Mouse (Mus musculus): ENCODE data around the gene Rell1. TPM values are rescaled to one million over a fixed set of nuclear protein-coding genes. Genes with fewer than 3 reads are reported as not detected.

Gene Rell1
- polyA plus RNA-seq, 1 experiment, result 3.1 TPM

DNA sequence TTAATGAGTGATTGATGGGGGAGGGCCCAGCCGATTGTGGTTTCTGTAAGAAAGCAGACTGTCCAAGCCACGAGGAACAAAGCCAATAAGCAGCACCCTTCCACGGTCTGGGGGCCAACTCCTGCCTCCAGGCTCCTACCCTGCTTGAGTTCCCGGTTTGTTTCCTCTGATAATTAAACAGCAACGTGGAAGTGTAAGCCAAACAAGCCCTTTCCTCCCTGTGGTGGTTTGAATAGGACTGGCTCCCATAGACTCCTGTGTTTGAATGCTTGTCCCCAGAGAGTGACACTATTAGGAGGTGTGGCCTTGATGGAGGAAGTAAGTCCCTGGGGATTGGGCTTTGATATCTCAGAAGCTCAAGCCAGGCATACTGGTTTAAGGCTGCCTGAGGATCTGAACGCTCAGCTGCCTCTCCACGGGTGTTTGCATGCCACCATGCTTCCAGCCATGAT lies 1.6 kb upstream of the Rell1 start:
- Histone ChIP-seq H3K4me3 (replicated peaks) (peak overlapping the region; percentile 52), H3K27me3 (replicated peaks) (no peaks in the 10 kb centered on the region), H3K9me3 (no peaks in the 10 kb centered on the region), H3K36me3 (replicated peaks; ENCODE audit: low read length) (no peaks in the 10 kb centered on the region), H3K4me1 (peaks cover 33% of the 10 kb centered on the region)
- TF ChIP-seq GATA1 (IDR thresholded peaks at IDR 0.05; ENCODE audit: borderline replicate concordance, low read length) (no peak), FLI1 (IDR thresholded peaks at IDR 0.05; ENCODE audit: low read length) (no peak)

DNA sequence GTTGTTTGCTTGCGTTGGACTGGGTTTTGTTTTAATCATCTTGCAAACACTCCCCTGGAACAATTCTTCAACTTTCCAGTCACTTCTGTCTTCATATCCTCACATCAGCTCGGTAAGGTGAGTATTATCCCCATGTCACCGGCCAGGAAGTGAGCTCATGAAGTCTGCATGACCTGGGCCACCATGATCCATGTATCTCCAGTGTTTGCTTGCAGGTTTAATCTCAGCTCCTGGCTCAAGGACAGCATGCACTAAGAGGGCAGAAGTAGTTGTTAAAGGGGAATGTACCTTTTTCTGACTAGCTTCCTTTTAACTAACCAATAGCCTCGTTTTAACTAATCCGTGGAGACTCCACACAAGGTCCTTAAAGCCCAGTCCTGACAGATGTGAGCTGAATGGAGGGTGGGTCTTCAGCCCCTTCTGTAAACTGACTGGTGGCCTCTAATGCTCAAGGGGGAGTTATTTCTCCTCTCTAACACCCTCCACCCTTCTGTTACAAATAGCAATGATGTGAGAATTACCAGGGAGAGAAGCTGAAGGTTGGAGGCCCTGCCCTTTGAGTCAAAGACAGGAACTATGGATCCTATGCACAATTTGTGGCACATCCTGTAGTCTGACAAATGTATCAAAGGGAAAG lies 897 bp upstream of the Rell1 start:
- peak overlapping the region; percentile 92 for H3K4me3 ChIP-seq (replicated peaks)
- H3K4me1 ChIP-seq, result peaks cover 33% of the 10 kb centered on the region
- TF ChIP-seq FLI1 (IDR thresholded peaks at IDR 0.05; ENCODE audit: low read length), result no peak
- no peak for TF ChIP-seq GATA1 (IDR thresholded peaks at IDR 0.05; ENCODE audit: borderline replicate concordance, low read length)
- H3K9me3 ChIP-seq, result no peaks in the 10 kb centered on the region
- no peaks in the 10 kb centered on the region for H3K27me3 ChIP-seq (replicated peaks)
- no peaks in the 10 kb centered on the region for H3K36me3 ChIP-seq (replicated peaks; ENCODE audit: low read length)

DNA sequence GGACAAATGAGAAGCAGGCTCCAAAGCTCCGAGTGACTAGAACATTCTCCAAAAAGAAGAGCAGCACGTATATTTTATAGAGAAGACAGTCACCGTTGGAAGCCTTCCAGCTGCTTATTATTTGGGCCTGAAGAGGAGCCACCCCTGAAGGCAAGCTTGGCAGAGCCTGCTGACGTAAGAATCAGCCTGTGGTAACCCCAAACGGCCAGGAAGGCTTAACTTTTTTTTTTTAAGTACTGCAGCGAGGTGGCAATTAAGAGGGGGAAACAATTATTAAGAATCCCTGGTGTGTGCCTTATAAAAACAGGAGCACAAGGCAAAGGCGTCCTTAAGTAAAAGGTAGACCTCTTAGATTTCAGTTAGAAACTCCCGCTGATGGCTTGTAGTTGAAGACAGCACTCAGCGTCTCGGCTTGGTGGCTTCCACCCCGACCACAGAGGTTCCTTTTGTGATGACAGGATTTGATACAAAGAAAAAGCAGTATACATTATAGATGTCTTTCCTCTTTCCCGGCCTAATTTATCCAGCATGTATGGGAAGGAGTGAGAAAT lies 1.0 kb downstream of the Rell1 start:
- peaks cover 33% of the 10 kb centered on the region for H3K4me1 ChIP-seq
- peak overlapping the region; percentile 92 for H3K4me3 ChIP-seq (replicated peaks)
- H3K9me3 ChIP-seq, result no peaks in the 10 kb centered on the region
- TF ChIP-seq GATA1 (IDR thresholded peaks at IDR 0.05; ENCODE audit: borderline replicate concordance, low read length) (no peak), FLI1 (IDR thresholded peaks at IDR 0.05; ENCODE audit: low read length) (no peak)
- no peaks in the 10 kb centered on the region for H3K27me3 ChIP-seq (replicated peaks)
- no peaks in the 10 kb centered on the region for H3K36me3 ChIP-seq (replicated peaks; ENCODE audit: low read length)

DNA sequence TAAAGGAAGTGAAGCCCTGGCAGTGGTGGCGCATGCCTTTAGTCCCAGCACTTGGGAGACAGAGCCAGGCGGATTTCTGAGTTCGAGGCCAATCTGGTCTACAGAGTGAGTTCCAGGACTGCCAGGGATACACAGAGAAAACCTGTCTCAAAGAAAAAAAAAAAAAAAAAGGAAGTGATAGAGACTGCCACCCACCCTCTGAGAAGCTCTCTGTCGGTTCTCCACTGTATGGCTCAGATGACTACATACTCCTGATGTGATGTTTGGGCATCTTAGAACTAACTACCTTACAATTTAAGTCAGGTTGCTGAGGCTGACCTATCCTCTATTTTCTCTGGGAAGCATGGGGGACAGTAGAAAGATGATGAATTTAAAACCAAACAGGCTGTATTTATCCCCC lies 2.3 kb downstream of the Rell1 start:
- H3K9me3 ChIP-seq, result no peaks in the 10 kb centered on the region
- TF ChIP-seq FLI1 (IDR thresholded peaks at IDR 0.05; ENCODE audit: low read length) (no peak), GATA1 (IDR thresholded peaks at IDR 0.05; ENCODE audit: borderline replicate concordance, low read length) (no peak)
- H3K27me3 ChIP-seq (replicated peaks), result no peaks in the 10 kb centered on the region
- no peaks in the 10 kb centered on the region for H3K36me3 ChIP-seq (replicated peaks; ENCODE audit: low read length)
- no peak overlapping the region for H3K4me3 ChIP-seq (replicated peaks)
- H3K4me1 ChIP-seq, result peaks cover 33% of the 10 kb centered on the region

DNA sequence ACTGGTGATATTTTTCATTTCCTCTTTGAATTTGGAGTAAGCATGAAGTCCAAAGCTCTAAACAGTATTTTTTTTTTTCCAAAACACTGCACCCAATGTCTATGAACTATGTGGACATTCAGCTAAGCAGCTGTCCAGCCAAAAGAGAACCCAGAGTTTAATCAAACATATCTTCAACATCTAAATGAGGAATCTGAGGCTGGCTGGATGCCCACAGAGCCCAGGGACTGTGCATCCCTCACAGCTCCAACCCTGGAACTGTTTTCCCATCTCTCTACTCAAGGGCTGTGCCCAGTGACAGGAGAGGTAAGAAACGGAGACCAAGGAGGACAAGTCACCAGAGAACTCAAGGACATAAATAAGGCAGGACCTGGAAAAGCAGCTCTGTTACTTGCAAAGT lies 2.8 kb downstream of the Rell1 start:
- no peaks in the 10 kb centered on the region for H3K9me3 ChIP-seq
- H3K4me3 ChIP-seq (replicated peaks), result no peak overlapping the region
- no peaks in the 10 kb centered on the region for H3K36me3 ChIP-seq (replicated peaks; ENCODE audit: low read length)
- peaks cover 33% of the 10 kb centered on the region for H3K4me1 ChIP-seq
- no peaks in the 10 kb centered on the region for H3K27me3 ChIP-seq (replicated peaks)
- TF ChIP-seq GATA1 (IDR thresholded peaks at IDR 0.05; ENCODE audit: borderline replicate concordance, low read length), result no peak

DNA sequence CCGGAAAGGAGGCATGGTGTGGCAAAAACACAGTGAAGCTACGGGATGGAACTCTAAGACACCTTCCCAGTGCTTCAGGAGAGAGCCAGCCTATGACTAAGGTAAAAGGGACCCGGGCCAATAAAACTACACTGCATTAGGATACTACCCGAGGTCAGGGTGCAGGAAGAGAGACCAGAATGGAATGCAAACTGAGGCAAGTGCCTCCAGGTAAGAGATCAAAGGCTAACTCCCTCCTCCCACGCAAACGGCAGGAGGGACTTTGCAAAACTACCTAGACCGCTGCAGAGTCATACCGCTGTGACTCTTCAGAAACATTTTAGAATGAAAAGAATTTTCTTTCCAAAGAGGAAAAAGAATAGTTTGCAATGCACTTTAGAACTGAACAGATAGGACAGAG lies 4.1 kb downstream of the Rell1 start:
- no peak for TF ChIP-seq GATA1 (IDR thresholded peaks at IDR 0.05; ENCODE audit: borderline replicate concordance, low read length)
- TF ChIP-seq FLI1 (IDR thresholded peaks at IDR 0.05; ENCODE audit: low read length), result no peak
- no peak overlapping the region for H3K4me3 ChIP-seq (replicated peaks)
- H3K4me1 ChIP-seq, result peaks cover 22% of the 10 kb centered on the region
- H3K9me3 ChIP-seq, result no peaks in the 10 kb centered on the region
- H3K36me3 ChIP-seq (replicated peaks; ENCODE audit: low read length), result no peaks in the 10 kb centered on the region
- H3K27me3 ChIP-seq (replicated peaks), result no peaks in the 10 kb centered on the region

DNA sequence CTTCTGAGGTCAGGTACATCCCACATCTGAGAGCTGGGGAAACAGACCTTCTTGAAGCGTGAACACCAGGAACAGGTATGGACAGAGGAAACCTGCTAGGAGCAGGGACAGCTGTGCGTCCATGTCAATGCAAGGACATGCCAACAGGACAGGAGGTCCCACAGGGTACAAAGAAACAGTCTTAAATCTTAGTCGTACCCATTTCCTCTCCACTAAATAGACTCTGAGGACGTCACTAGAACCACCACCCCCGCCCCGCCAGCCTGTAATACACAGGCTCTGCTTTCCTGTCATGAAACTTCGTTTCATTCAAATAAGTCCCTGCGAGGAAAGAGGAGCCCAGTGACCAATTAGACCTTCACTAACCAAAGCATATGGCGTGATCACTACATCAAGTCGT lies 7.0 kb downstream of the Rell1 start:
- no peak overlapping the region for H3K4me3 ChIP-seq (replicated peaks)
- no peaks in the 10 kb centered on the region for H3K27me3 ChIP-seq (replicated peaks)
- no peak for TF ChIP-seq GATA1 (IDR thresholded peaks at IDR 0.05; ENCODE audit: borderline replicate concordance, low read length)
- no peak for TF ChIP-seq FLI1 (IDR thresholded peaks at IDR 0.05; ENCODE audit: low read length)
- no peaks in the 10 kb centered on the region for H3K9me3 ChIP-seq
- no peaks in the 10 kb centered on the region for H3K36me3 ChIP-seq (replicated peaks; ENCODE audit: low read length)
- H3K4me1 ChIP-seq, result peaks cover 4% of the 10 kb centered on the region

DNA sequence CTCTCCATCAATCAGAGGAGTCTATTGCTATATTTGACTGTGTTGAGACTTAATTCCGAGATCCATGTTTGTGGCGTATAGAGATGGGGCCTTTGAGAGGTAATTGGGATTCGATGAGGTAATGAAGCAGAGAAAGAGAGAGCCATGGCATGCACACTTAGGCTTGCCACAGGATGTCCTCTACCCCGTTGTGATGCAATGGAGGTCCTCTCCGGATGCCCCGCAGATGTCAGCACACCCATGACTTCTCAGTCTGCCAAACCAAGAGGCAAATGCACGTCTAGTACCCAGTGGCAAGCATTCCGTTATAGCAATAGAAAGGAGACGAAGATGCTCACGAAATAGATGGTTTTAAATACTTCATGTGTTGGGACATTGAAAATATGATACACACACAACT lies 8.1 kb downstream of the Rell1 start:
- TF ChIP-seq FLI1 (IDR thresholded peaks at IDR 0.05; ENCODE audit: low read length), result no peak
- no peak for TF ChIP-seq GATA1 (IDR thresholded peaks at IDR 0.05; ENCODE audit: borderline replicate concordance, low read length)
- H3K4me1 ChIP-seq, result no peaks in the 10 kb centered on the region; the same call in 1 of the 2 replicates
- no peaks in the 10 kb centered on the region for H3K36me3 ChIP-seq (replicated peaks; ENCODE audit: low read length)
- H3K4me3 ChIP-seq (replicated peaks), result no peak overlapping the region
- peaks cover 2% of the 10 kb centered on the region; the same call in 1 of the 2 replicates for H3K9me3 ChIP-seq
- peaks cover 2% of the 10 kb centered on the region for H3K27me3 ChIP-seq (replicated peaks)

DNA sequence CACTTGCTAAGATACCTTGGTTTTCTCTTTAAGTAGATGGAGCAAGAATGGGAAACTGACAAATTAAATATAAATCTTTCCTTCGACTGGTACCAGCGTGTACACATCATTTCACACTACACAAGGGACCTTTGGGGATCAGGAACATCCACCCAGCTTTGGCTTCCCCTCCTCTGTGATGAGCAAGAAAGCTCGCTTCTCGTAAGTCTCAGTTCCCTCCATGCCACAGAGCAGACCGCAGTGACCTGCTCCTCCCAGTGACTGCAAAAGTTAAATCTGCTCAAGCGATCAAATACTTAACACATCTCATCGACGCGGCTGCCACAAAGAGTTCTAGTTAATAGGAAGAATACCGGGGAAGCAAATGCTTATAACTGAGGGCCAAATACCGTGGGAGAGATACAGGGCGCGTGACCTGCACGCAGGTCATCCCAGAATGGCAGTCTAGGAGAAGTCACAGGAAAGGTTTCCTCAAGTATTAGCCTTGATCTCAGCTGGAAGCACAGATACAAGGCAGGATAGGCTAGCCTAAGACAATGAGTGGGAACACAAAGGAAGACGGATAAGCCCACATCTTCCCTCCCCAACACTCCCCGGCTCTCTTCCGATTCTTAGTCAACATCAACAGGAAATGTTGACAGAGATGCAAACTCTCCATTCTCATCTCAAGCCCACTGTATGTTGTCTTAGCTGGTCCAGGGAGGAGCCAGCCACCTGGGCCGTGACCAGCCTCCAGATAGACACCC lies 9.6 kb downstream of the Rell1 start:
- peaks cover 2% of the 10 kb centered on the region; the same call in 1 of the 2 replicates for H3K9me3 ChIP-seq
- H3K27me3 ChIP-seq (replicated peaks), result peaks cover 2% of the 10 kb centered on the region
- TF ChIP-seq GATA1 (IDR thresholded peaks at IDR 0.05; ENCODE audit: borderline replicate concordance, low read length) (no peak), FLI1 (IDR thresholded peaks at IDR 0.05; ENCODE audit: low read length) (no peak)
- no peaks in the 10 kb centered on the region for H3K36me3 ChIP-seq (replicated peaks; ENCODE audit: low read length)
- H3K4me1 ChIP-seq, result no peaks in the 10 kb centered on the region; the same call in 1 of the 2 replicates
- no peak overlapping the region for H3K4me3 ChIP-seq (replicated peaks)

DNA sequence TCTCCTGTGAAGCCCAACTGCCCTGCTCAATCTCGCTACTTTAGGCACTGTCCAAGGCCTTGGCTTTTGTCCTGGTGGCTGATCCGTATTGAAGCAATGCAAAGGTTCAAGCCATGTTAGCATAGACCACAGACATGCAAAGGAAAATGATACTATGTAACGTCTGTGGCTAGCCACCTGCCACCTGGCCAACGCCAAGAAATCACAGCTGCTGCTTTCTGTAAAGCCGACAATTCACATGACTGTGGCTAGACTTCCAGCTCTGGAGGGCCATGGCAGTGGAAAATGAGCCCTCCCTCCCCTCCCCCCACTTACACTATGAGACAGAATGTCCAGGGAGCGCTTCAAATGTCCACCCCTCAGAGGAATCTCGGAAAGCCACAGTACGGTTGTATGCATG lies 11.1 kb downstream of the Rell1 start:
- peaks cover 2% of the 10 kb centered on the region for H3K27me3 ChIP-seq (replicated peaks)
- H3K9me3 ChIP-seq, result peaks cover 9% of the 10 kb centered on the region
- H3K36me3 ChIP-seq (replicated peaks; ENCODE audit: low read length), result no peaks in the 10 kb centered on the region
- no peak for TF ChIP-seq FLI1 (IDR thresholded peaks at IDR 0.05; ENCODE audit: low read length)
- no peak for TF ChIP-seq GATA1 (IDR thresholded peaks at IDR 0.05; ENCODE audit: borderline replicate concordance, low read length)
- H3K4me3 ChIP-seq (replicated peaks), result no peak overlapping the region
- peaks cover 6% of the 10 kb centered on the region; the same call in 1 of the 2 replicates for H3K4me1 ChIP-seq

Data from megakaryocyte, embryonic 14.5 days (primary cell).